Mouse (Mus musculus) adrenal gland, adult 18-20 months (tissue): ENCODE data around the gene Rimklb. TPM values are rescaled to one million over a fixed set of nuclear protein-coding genes. Genes with fewer than 3 reads are reported as not detected.
"Not testable (repeated sequence)": the region's sequence is repeated elsewhere in the genome, so short reads cannot be mapped to it uniquely, and the experiment has no call there.

Source experiments
- DNase-seq, 2 experiments: peaks; one replicate each; pipeline ENCODE4 v3.0.0; 2021 to 2022; ENCODE audit warnings: low spot score in 2 of 2
- total RNA-seq, 2 experiments: library from RNA; stranded (reverse); gene quantifications; 1 replicate in 1 of 2; 2 replicates in 1 of 2; pipeline ENCODE4 v1.2.3; 2021

The Rimklb gene
- total RNA-seq, 2 experiments from 2014 or later, result 0.58 TPM; not detected in 1

GRCm38 (mm10) chr6:122505041-122505440 is 6.5 kb upstream of the Rimklb start:
- no peak for DNase-seq

- DNase-seq, result no peak
Measured at GRCm38 (mm10) chr6:122496501-122496900, 2.1 kb downstream of the Rimklb start.

GRCm38 (mm10) chr6:122495082-122495881 is 3.3 kb downstream of the Rimklb start:
- DNase-seq, result no peak

GRCm38 (mm10) chr6:122493799-122494472 is 4.6 kb downstream of the Rimklb start:
- DNase-seq, result no peak

- DNase-seq, result no peak
Measured at GRCm38 (mm10) chr6:122492479-122492878, 6.1 kb downstream of the Rimklb start.

- DNase-seq, result peak; percentile 61 to 63
Measured at GRCm38 (mm10) chr6:122491557-122491956, 7.0 kb downstream of the Rimklb start.

- DNase-seq, result no peak
Measured at GRCm38 (mm10) chr6:122490929-122491512, 7.5 kb downstream of the Rimklb start.

- no peak for DNase-seq
Measured at GRCm38 (mm10) chr6:122486297-122487117, 12.1 kb downstream of the Rimklb start.

GRCm38 (mm10) chr6:122485401-122486296 is 12.9 kb downstream of the Rimklb start:
- DNase-seq, result no peak

GRCm38 (mm10) chr6:122478062-122478461 is 20.5 kb downstream of the Rimklb start:
- no peak for DNase-seq

- not testable (repeated sequence) for DNase-seq
Measured at GRCm38 (mm10) chr6:122471461-122471860, 27.1 kb downstream of the Rimklb start.

- no peak for DNase-seq
Measured at GRCm38 (mm10) chr6:122470240-122470639, 28.3 kb downstream of the Rimklb start.

GRCm38 (mm10) chr6:122469030-122469640 is 29.4 kb downstream of the Rimklb start:
- no peak for DNase-seq

- DNase-seq, result no peak
Measured at GRCm38 (mm10) chr6:122466092-122466713, 32.4 kb downstream of the Rimklb start.

GRCm38 (mm10) chr6:122458946-122459693 is 39.4 kb downstream of the Rimklb start:
- DNase-seq, result no peak

- DNase-seq, result no peak
Measured at GRCm38 (mm10) chr6:122447848-122448247, 50.7 kb downstream of the Rimklb start.

GRCm38 (mm10) chr6:122445215-122445614 is 53.3 kb downstream of the Rimklb start:
- no peak for DNase-seq

GRCm38 (mm10) chr6:122440632-122441226 is 57.8 kb downstream of the Rimklb start:
- DNase-seq, result no peak
